Mouse (Mus musculus): ENCODE data around the gene Fbxo21. TPM values are rescaled to one million over a fixed set of nuclear protein-coding genes. Genes with fewer than 3 reads are reported as not detected.

Fbxo21 gene
- polyA plus RNA-seq (2012; rRNA removed; ENCODE audit: low replicate concordance) = 47.4 and 57.7 TPM in 2 replicates

DNA sequence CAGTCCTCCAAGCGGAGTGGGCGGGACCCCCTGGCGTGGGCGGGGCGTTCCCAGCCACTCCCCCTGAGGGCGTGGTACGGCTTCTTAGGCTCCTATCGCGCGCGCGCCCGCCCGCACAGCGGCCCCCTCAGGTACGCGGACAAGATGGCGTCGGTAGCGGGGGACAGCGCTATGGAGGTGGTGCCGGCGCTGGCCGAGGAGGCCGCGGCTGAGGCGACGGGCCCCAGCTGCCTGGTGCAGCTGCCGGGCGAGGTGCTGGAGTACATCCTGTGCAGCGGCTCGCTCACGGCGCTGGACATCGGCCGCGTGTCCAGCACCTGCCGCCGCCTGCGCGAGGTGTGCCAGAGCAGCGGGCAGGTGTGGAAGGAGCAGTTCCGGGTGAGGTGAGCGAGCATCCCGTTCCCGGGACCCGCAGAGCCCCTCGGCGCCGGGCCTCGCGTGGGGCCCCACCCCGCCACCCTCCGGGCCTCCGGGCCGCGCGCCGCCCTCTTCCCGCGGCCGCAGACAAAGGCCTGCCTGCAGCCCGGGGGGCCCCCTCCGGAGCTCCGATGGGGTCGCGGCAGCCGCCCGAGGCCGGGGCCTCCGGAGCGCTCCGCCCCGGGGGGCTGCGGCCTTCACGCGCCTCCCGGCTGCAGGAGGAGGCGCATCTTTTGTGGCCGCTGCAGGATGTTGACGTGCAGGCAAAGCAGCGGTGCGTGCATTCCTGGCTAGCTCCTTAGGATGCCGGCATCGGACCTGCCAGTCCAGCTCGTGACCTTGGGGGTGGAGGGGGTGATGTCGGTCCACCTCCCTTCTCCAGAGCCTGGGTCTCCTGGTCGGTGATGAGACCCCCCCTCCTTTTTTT, at the start of gene Fbxo21:
TSS of gene Fbxo21 (plus strand) at position 74 of the 844 bp plus-strand sequence.

DNA sequence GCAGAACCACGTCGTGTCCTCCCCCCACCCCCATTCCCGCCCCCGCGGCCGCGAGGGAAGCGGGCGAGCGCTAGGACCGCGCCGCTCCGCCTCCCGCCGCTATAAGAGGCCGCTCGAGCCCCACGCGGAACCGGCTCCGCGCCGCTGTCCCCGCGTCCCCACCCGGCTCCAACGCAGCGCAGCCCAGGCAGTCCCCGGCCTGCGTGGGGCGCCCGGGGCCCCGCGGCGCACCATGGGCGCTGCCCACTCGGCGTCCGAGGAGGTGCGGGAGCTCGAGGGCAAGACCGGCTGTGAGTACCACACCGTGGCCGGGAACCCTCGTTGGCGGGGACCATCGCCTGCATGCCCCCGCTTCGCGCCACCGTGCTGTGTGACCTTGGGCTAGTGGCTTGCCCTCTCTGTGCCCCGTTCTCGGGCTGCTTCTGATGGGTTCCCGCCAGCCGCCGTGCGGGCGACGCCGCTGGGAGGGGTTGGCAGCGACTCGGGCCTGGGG, 51.2 kb downstream of the Fbxo21 start, which contains the start of gene Tesc:
TSS of gene Tesc (plus strand) at position 46 of the 493 bp plus-strand sequence.

Other genes with a start within 250 kb of the Fbxo21 start
- gene Nos1, start 195.7 kb upstream of the Fbxo21 start, polyA plus RNA-seq (2012; rRNA removed; ENCODE audit: low replicate concordance) = 3.1 and 8.4 TPM in 2 replicates
- gene Tesc, start 51.0 kb downstream of the Fbxo21 start, polyA plus RNA-seq (2012; rRNA removed; ENCODE audit: low replicate concordance) = 7.0 and 25.6 TPM in 2 replicates
- 62.5 and 64.7 TPM in 2 replicates for gene Fbxw8, start 178.7 kb downstream of the Fbxo21 start, polyA plus RNA-seq (2012; rRNA removed; ENCODE audit: low replicate concordance)
- gene Hrk, start 187.9 kb downstream of the Fbxo21 start, polyA plus RNA-seq (2012; rRNA removed; ENCODE audit: low replicate concordance) = 0.05 and 0.11 TPM in 2 replicates

All from mammary gland, adult 2 months (tissue).